Mouse (Mus musculus) spleen, adult 2 months (tissue): ENCODE results near the gene Atp1b2.

Source experiments
- CTCF ChIP-seq: fragments of 200-500 bp; IDR thresholded peaks from 2 replicates; pipeline ENCODE4 v1.5.1; 2011; ENCODE audit warnings: mild to moderate bottlenecking, inconsistent platforms; ENCODE audit not compliant: insufficient read depth, insufficient read length, insufficient replicate concordance; ENCODE audit errors: extremely low read depth
- POLR2A ChIP-seq: fragments of 200-500 bp; IDR thresholded peaks from 2 replicates; pipeline ENCODE4 v1.6.1; 2011; ENCODE audit warnings: low read depth, low read length, inconsistent platforms

DNA sequence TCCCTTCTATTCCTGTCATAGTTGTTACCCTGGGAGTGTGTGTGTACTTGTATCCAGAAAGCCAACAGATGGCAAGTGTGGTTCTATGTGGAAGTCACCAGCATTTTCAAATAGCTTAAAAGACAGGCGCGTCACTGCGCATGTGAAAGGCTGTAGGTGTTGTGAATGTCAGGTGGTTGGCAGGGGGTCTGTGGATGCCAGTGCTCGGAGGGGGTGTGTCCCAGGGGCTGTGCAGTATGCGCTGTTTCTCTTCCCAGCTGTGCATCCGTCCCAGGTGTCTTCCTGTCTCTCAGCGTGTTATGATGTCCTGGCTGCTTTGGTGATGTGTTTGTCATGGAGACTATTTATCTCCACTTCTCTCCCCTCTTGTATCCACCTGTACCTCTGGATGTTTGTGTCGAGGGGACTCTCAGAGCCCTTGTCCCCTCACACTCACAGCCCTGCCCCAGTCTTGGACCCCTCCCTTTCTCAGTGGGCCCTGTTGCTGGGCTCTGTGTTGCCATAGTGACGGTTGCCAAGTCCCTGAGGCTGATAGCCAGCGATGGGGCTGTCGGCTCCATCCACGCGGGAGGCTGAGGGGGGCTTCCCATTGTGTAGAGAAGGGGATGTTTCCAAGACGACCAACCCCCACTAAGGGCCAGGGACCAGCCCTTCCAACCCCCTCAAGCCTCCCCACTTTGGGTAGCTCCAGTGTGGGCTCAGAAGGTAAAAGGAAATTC, 53.0 kb downstream of the Atp1b2 start:
- TF ChIP-seq CTCF (no peak), POLR2A (no peak)
